Mouse (Mus musculus): Measurements from ENCODE around the gene Psmb4. TPM values are rescaled to one million over a fixed set of nuclear protein-coding genes. Genes with fewer than 3 reads are reported as not detected.
"Not testable (repeated sequence)": the region's sequence is repeated elsewhere in the genome, so short reads cannot be mapped to it uniquely, and the experiment has no call there.

Psmb4 gene
- 331 and 345 TPM in 2 replicates for polyA plus RNA-seq (2011; ENCODE audit: insufficient read depth, insufficient read length, low read depth, missing spikeins)

DNA sequence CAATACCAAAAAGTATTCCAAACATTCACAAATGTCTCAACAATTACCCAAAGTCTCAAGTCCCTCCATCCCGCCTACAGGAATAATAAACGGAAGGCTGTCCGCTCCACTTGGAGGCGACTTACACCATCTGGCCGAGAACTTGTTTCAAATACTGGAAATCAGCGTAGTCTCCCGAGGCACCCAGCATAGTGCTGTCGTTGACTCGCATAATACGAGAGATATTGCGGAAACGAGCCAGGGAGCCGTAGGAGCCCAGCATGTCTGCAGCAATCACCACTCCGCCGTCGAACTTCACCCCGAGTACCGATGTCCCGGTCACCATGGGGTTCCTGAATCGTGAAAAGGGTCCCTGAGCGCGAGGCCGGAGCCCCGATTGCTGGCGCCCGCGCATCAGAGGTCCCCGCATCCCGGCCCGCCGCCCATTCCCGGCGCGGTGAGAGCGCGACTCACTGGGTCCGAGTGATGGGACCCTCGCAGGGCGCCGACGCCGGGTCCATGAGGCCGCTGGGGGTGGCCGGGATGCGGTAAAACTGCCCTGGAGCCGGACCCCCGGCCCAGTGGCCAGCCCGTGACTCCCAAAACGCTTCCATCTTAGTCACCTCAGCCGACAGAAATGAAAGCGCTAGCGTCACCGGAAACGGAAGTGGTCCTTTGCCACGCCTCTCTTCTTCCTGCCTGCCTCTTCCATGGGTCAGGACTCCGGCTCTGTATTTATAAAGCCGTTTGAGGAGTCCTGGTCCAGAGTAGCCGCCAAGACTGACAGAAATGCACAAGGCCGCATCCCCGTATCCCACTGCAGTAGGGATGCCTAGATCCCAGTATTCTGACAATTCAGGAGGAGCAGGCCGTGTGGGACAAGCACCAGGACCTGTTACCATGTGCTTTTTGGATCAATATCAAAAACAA is at the start of gene Psmb4:
Gene Psmb4 (minus strand): TSS at position 646 of the 909 bp plus-strand sequence.
- TF ChIP-seq POLR2A (IDR thresholded peaks at IDR 0.05; ENCODE audit: insufficient read depth, low read length) (peak; percentile 68), EP300 (IDR thresholded peaks at IDR 0.05; ENCODE audit: insufficient read depth, low read depth, low read length) (no peak), CTCF (IDR thresholded peaks at IDR 0.05; ENCODE audit: low read depth, low read length) (no peak)
- H3K27me3 ChIP-seq (ENCODE audit: control insufficient read depth, insufficient read depth, low read length, poor library complexity, severe bottlenecking), result no peaks in the 10 kb centered on the region
- peak within 1 kb of the TSS; percentile 79 for H3K4me3 ChIP-seq (ENCODE audit: low read depth, low read length)
- no peaks in the 10 kb centered on the region for H3K9me3 ChIP-seq (replicated peaks; ENCODE audit: control insufficient read depth, insufficient read depth, low read length, poor library complexity, severe bottlenecking)
- peak within 1 kb of the TSS; percentile 90 for H3K9ac ChIP-seq (ENCODE audit: low read depth, poor library complexity, severe bottlenecking)
- H3K4me1 ChIP-seq (ENCODE audit: control insufficient read depth, insufficient read depth, low read length), result no peaks in the 10 kb centered on the region
- H3K36me3 ChIP-seq (ENCODE audit: control insufficient read depth, insufficient read depth, low read length, poor library complexity, severe bottlenecking), result peaks cover 34% of the 10 kb centered on the region
- H3K27ac ChIP-seq (ENCODE audit: insufficient read depth, low read length), result peak within 1 kb of the TSS; percentile 52

DNA sequence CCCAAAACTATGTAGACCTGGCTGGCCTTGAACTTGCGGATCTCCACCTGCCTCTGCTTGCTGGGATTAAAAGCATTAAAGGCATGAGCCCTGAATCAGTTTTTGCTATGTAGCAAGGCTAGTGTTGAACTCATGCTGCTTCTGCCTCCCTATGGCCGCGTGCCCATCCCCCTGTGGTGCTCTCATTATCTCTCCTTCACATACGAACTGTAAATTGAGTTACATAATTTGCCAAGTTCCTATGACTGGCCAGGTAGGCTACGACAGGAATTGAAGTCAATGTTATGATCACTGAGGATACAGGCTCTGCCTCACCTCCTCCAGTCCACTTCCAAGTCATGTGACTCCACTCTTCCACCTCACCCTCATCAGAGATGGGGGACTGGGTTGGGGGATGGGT is 49.4 kb upstream of the Psmb4 start:
- not testable (repeated sequence) for H3K4me1 ChIP-seq (ENCODE audit: control insufficient read depth, insufficient read depth, low read length); H3K36me3 ChIP-seq (ENCODE audit: control insufficient read depth, insufficient read depth, low read length, poor library complexity, severe bottlenecking); H3K27ac ChIP-seq (ENCODE audit: insufficient read depth, low read length)

DNA sequence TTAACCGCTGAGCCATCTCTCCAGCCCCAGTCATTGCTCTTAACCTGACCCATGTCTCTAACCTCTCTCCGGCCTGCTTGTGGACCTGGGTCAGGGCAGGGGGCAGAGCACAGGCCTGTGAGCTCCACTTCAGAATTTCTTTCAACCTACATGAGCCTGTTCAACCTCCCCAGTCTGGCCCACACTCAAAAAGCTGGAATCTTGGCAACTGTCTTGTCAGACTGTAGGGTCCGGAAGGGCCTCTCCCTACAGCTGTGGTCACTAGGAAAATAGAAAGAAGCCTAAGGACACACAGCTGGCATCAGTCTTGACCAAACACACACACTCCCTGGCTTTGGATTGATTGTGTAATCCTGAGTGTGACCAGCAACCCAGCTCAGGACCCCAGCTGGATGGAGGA is 48.6 kb upstream of the Psmb4 start:
- not testable (repeated sequence) for H3K9me3 ChIP-seq (replicated peaks; ENCODE audit: control insufficient read depth, insufficient read depth, low read length, poor library complexity, severe bottlenecking); H3K4me3 ChIP-seq (ENCODE audit: low read depth, low read length); H3K27ac ChIP-seq (ENCODE audit: insufficient read depth, low read length); H3K27me3 ChIP-seq (ENCODE audit: control insufficient read depth, insufficient read depth, low read length, poor library complexity, severe bottlenecking); H3K36me3 ChIP-seq (ENCODE audit: control insufficient read depth, insufficient read depth, low read length, poor library complexity, severe bottlenecking); H3K9ac ChIP-seq (ENCODE audit: low read depth, poor library complexity, severe bottlenecking); H3K4me1 ChIP-seq (ENCODE audit: control insufficient read depth, insufficient read depth, low read length)

More for the DNA sequence above, 49.4 kb upstream of the Psmb4 start:
- H3K9me3 ChIP-seq (replicated peaks; ENCODE audit: control insufficient read depth, insufficient read depth, low read length, poor library complexity, severe bottlenecking); H3K27me3 ChIP-seq (ENCODE audit: control insufficient read depth, insufficient read depth, low read length, poor library complexity, severe bottlenecking); H3K9ac ChIP-seq (ENCODE audit: low read depth, poor library complexity, severe bottlenecking); H3K4me3 ChIP-seq (ENCODE audit: low read depth, low read length): not testable (repeated sequence)

DNA sequence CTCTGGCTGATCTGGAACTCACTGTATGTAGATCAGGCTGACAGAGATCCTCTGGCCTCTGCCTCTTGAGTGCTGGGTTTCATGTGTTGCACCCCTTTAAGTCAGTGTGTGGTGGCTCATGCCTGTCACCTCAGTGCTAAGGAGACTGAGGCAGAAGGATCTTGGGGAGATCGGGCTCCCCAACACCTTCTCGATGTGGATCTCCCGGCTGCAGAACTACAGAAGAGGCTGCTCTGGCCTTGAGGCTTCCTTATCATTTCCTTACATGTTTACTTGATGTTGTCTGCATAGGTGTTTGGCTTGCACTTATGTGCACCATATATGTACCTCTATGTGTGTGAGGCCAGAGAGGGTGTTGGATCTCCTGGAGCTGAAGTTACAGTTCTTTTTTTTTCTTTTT is 47.8 kb upstream of the Psmb4 start:
- not testable (repeated sequence) for H3K27me3 ChIP-seq (ENCODE audit: control insufficient read depth, insufficient read depth, low read length, poor library complexity, severe bottlenecking); H3K4me3 ChIP-seq (ENCODE audit: low read depth, low read length); H3K27ac ChIP-seq (ENCODE audit: insufficient read depth, low read length); H3K9me3 ChIP-seq (replicated peaks; ENCODE audit: control insufficient read depth, insufficient read depth, low read length, poor library complexity, severe bottlenecking); H3K9ac ChIP-seq (ENCODE audit: low read depth, poor library complexity, severe bottlenecking); H3K4me1 ChIP-seq (ENCODE audit: control insufficient read depth, insufficient read depth, low read length); H3K36me3 ChIP-seq (ENCODE audit: control insufficient read depth, insufficient read depth, low read length, poor library complexity, severe bottlenecking)

DNA sequence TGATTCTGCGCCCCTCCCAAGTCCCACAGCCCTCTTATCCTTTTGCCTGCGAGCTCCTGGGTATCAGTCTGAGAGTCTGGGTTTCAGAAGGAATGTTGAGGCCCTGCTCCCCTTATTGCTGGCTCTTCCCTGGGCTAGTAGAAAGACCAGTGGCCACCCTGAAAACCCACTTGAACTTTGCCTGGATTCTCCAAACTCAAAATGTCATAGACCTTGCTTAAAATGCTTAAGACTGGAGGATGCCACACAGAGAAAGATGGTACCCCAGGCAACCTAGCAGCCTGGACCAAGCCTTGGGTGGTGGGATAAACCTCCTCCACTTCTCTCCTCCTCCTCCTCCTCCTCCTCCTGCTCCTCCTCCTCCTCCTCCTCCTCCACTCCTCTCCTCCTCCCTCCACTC is 46.8 kb upstream of the Psmb4 start:
- not testable (repeated sequence) for H3K4me1 ChIP-seq (ENCODE audit: control insufficient read depth, insufficient read depth, low read length); H3K9me3 ChIP-seq (replicated peaks; ENCODE audit: control insufficient read depth, insufficient read depth, low read length, poor library complexity, severe bottlenecking); H3K36me3 ChIP-seq (ENCODE audit: control insufficient read depth, insufficient read depth, low read length, poor library complexity, severe bottlenecking); H3K27ac ChIP-seq (ENCODE audit: insufficient read depth, low read length); H3K27me3 ChIP-seq (ENCODE audit: control insufficient read depth, insufficient read depth, low read length, poor library complexity, severe bottlenecking); H3K4me3 ChIP-seq (ENCODE audit: low read depth, low read length); H3K9ac ChIP-seq (ENCODE audit: low read depth, poor library complexity, severe bottlenecking)

DNA sequence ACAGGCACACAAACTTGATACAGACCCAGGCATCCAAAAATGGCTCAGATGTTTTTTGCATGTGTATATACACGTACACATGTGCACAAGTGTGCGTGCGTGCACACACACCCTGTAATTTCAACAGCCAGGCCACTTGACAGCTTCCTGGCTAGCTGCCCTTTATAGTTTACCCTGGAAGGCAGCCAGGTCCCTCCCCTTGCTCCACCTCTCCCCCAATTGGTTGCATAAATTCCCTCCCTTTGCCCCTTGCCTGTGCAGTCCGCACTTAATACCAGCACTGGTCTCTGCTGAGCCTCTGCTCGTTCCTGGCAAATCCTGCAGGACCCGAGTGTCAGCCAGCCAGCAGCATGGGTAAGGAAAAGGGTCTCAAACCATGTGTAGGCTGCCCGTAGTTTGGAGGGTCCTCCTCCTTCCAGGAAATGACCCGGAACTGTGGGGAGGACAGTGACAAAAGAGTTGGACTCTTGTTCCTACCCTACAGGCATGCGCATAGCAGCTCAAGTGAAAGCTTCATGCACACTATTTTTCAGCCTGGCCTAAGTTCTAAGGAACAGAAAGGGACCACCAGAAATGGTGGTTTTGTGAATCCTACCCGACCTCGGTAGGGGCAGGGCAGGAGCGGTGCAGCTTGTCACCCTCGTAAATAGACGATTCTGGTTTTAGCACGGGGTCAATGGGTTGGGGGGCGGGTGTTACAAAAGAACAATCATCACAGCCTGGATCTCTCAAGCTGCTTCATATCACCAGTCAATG is 46.2 kb upstream of the Psmb4 start, which contains the start of gene Selenbp1:
Gene Selenbp1 (plus strand): TSS at position 248 of the 756 bp plus-strand sequence.
- no peak within 1 kb of the TSS for H3K27ac ChIP-seq (ENCODE audit: insufficient read depth, low read length)
- TF ChIP-seq POLR2A (IDR thresholded peaks at IDR 0.05; ENCODE audit: insufficient read depth, low read length), result peak; percentile 18
- no peak for TF ChIP-seq EP300 (IDR thresholded peaks at IDR 0.05; ENCODE audit: insufficient read depth, low read depth, low read length)
- no peak for TF ChIP-seq CTCF (IDR thresholded peaks at IDR 0.05; ENCODE audit: low read depth, low read length)
- H3K4me1 ChIP-seq (ENCODE audit: control insufficient read depth, insufficient read depth, low read length), result no peaks in the 10 kb centered on the region
- H3K36me3 ChIP-seq (ENCODE audit: control insufficient read depth, insufficient read depth, low read length, poor library complexity, severe bottlenecking), result no peaks in the 10 kb centered on the region
- peak within 1 kb of the TSS; percentile 25 for H3K4me3 ChIP-seq (ENCODE audit: low read depth, low read length)
- no peaks in the 10 kb centered on the region for H3K27me3 ChIP-seq (ENCODE audit: control insufficient read depth, insufficient read depth, low read length, poor library complexity, severe bottlenecking)
- no peaks in the 10 kb centered on the region for H3K9me3 ChIP-seq (replicated peaks; ENCODE audit: control insufficient read depth, insufficient read depth, low read length, poor library complexity, severe bottlenecking)
- H3K9ac ChIP-seq (ENCODE audit: low read depth, poor library complexity, severe bottlenecking), result no peak within 1 kb of the TSS

DNA sequence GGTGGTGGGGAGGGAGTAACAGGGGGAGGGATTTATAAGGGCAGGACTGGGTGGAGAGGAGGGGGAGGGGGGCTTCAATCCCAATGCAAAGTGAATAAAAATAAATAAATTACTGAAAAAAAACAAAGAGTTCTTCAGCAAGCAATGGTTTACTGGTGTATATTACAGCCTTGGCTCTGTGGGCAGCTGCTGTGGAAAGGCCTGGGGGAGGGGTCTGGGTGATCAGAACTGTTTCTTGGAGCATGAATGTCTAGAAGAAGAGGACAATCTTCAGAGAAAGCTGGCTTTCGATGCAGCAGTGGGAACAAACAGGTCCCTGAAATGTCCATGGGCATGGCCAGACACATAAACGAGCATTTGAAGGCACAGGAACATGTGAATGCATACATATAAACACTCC is 45.5 kb upstream of the Psmb4 start:
- not testable (repeated sequence) for H3K9ac ChIP-seq (ENCODE audit: low read depth, poor library complexity, severe bottlenecking); H3K4me3 ChIP-seq (ENCODE audit: low read depth, low read length); H3K27ac ChIP-seq (ENCODE audit: insufficient read depth, low read length); H3K27me3 ChIP-seq (ENCODE audit: control insufficient read depth, insufficient read depth, low read length, poor library complexity, severe bottlenecking); H3K4me1 ChIP-seq (ENCODE audit: control insufficient read depth, insufficient read depth, low read length); H3K9me3 ChIP-seq (replicated peaks; ENCODE audit: control insufficient read depth, insufficient read depth, low read length, poor library complexity, severe bottlenecking); H3K36me3 ChIP-seq (ENCODE audit: control insufficient read depth, insufficient read depth, low read length, poor library complexity, severe bottlenecking)

DNA sequence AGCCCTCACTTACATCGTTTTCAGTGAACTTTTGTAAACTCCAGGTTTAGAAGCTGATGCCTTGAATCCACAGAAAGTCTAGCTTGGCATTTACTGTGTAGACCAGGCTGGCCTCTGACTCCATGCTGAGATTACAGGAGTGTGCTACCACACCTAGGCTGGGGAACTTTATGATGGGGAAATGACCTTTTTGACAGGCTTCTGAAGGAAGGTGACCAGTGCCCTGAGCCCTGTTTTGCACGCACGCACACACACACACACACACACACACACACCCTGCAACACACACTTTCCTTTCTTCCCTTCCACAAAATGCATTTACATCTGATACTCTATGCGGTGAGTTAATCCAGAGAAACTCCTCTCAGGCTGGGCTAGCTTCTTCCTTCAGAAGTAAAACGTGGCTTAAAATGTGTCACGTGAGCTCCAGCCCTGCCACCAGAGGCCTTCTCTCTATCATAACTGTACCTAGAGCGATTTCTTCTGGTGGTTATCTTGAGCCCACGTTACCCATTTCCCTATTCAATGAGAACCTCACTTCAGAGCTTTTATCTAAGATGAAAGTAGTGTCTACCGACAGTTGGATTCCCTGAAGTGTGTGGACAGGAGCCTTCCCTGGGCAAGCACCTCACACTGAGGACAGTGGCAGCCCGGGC is 44.8 kb upstream of the Psmb4 start:
- not testable (repeated sequence) for H3K4me1 ChIP-seq (ENCODE audit: control insufficient read depth, insufficient read depth, low read length); H3K4me3 ChIP-seq (ENCODE audit: low read depth, low read length); H3K27ac ChIP-seq (ENCODE audit: insufficient read depth, low read length); H3K36me3 ChIP-seq (ENCODE audit: control insufficient read depth, insufficient read depth, low read length, poor library complexity, severe bottlenecking); H3K9ac ChIP-seq (ENCODE audit: low read depth, poor library complexity, severe bottlenecking); H3K9me3 ChIP-seq (replicated peaks; ENCODE audit: control insufficient read depth, insufficient read depth, low read length, poor library complexity, severe bottlenecking); H3K27me3 ChIP-seq (ENCODE audit: control insufficient read depth, insufficient read depth, low read length, poor library complexity, severe bottlenecking)
